Mouse (Mus musculus): ENCODE data around the gene Fam241a. TPM values are rescaled to one million over a fixed set of nuclear protein-coding genes. Genes with fewer than 3 reads are reported as not detected.

The Fam241a gene
- polyA plus RNA-seq, 1 experiment = 4.6 TPM

DNA sequence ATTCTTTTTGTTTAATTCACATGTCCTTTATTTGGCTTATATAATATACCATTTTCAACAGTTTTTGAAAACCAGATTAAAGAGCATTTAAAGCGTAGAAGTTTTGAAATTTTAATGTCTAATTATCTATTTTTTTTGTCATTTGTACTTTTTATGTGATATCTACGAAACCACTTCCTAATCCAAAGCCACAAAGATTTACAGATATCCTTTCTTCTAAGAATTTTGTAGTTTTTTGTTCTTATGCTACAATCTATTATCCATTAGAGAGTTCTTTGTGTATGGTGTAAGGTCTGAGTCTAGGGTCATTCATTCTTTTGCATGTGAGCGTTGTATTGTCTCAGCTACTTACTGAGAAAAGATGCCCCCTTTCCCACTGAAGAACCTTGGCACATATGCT is 21.4 kb upstream of the Fam241a start:
- Histone ChIP-seq H3K4me3 (ENCODE audit: insufficient read depth, low read length) (no peak overlapping the region), H3K27ac (ENCODE audit: insufficient read depth, low read length) (no peak overlapping the region), H3K4me1 (ENCODE audit: control insufficient read depth, insufficient read depth, low read length) (peaks cover 2% of the 10 kb centered on the region; the same call in 1 of the 2 replicates)
- TF ChIP-seq POLR2A (IDR thresholded peaks at IDR 0.05; ENCODE audit: extremely low read depth, insufficient read depth, low read length) (no peak), CTCF (IDR thresholded peaks at IDR 0.05; ENCODE audit: extremely low read depth, insufficient read depth, low read length) (no peak)

DNA sequence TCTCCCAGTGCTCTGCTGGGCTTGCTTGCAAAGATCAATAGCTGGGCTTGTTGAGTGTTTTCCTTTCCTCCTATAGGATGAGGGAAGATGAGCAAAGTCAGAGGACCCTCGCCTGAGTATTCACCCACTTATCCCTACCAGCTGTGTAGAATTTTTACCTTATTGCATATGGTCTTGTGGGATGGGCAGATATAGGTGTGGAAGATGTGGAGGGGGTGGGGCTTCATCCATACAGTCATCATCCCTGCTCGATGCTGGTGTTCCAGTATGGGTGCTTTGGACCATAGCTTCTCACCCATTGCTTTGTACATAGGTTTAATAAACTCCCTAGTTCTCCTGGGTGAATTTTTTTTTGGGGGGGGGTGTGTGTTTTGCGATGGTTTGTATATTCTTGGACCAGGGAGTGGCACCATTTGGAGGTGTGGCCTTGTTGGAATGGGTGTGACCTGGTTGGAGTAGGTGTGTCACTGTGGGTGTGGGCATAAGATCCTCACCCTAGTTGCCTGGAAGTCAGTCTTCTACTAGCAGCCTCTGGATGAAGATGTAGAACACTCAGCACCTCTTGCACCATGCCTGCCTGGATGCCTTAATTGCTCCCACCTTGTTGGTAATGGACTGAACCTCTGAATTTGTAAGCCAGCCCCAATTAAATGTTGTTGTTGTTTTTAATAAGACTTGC is 19.7 kb upstream of the Fam241a start:
- H3K4me1 ChIP-seq (ENCODE audit: control insufficient read depth, insufficient read depth, low read length) = peaks cover 2% of the 10 kb centered on the region; the same call in 1 of the 2 replicates
- no peak overlapping the region for H3K4me3 ChIP-seq (ENCODE audit: insufficient read depth, low read length)
- no peak for TF ChIP-seq POLR2A (IDR thresholded peaks at IDR 0.05; ENCODE audit: extremely low read depth, insufficient read depth, low read length)
- TF ChIP-seq CTCF (IDR thresholded peaks at IDR 0.05; ENCODE audit: extremely low read depth, insufficient read depth, low read length) = no peak
- H3K27ac ChIP-seq (ENCODE audit: insufficient read depth, low read length) = no peak overlapping the region

DNA sequence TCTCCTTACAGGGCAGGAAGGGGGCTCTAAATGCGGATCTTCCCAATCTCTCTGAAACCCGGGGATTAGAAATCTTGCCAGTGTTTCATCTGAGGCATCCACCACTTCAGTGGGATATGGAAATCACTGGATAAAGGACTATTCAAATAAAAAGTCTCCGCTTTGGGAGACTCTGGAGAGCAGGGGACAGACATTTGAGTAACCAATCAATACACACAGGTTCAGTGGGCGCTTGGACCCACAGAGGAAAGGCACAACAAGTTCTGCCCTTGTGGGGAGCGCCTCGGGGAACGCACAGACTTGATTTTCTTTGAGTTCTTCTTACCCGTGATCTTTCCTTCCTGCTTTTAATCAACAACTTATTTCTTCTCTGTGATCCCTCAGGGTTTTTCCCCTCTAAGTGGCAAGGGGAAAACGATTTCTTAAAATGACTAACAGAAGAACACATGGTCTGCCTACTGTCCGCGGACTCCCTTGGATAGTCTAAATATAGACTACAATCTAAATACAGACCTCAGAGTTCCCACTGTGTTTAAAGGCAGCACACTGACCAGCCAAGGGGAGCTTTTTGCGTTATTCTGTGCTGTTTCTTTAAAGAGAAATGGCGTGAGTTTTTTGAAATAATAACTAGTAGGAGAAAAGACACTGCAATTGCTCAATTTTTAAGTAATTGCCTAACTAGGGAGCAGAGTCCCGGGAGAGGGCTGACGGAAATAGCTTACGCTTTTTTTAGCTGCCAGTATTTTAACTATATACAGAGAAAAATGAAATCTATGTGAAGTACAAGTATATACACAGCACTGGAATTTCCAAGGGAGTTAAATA is 18.0 kb upstream of the Fam241a start:
- Histone ChIP-seq H3K27ac (ENCODE audit: insufficient read depth, low read length) (no peak overlapping the region), H3K4me1 (ENCODE audit: control insufficient read depth, insufficient read depth, low read length) (peaks cover 2% of the 10 kb centered on the region; the same call in 1 of the 2 replicates), H3K4me3 (ENCODE audit: insufficient read depth, low read length) (no peak overlapping the region)
- TF ChIP-seq POLR2A (IDR thresholded peaks at IDR 0.05; ENCODE audit: extremely low read depth, insufficient read depth, low read length) = no peak
- no peak for TF ChIP-seq CTCF (IDR thresholded peaks at IDR 0.05; ENCODE audit: extremely low read depth, insufficient read depth, low read length)

DNA sequence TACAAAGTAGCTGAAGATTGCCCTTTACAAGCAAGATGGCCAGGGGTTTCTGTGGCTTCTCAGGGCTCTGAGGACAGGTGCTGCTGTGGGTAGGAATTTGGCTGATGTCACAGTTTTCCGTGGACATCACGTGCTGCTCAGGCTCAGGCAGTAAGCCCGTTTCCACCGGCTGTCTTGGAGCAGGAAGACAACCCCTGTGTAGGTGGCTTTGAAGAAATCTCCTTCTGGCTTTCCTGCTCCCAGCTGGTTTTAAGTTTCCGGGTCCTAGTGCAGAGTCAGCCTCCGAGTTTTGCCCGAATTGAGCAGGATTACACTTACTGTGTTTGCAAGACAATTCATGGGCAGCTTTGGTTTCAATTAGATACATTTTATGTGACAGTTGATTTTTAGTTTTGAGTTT is 13.8 kb upstream of the Fam241a start:
- Histone ChIP-seq H3K4me1 (ENCODE audit: control insufficient read depth, insufficient read depth, low read length) (peaks cover 2% of the 10 kb centered on the region; the same call in 1 of the 2 replicates), H3K27ac (ENCODE audit: insufficient read depth, low read length) (no peak overlapping the region), H3K4me3 (ENCODE audit: insufficient read depth, low read length) (no peak overlapping the region)
- TF ChIP-seq POLR2A (IDR thresholded peaks at IDR 0.05; ENCODE audit: extremely low read depth, insufficient read depth, low read length) (no peak), CTCF (IDR thresholded peaks at IDR 0.05; ENCODE audit: extremely low read depth, insufficient read depth, low read length) (no peak)

DNA sequence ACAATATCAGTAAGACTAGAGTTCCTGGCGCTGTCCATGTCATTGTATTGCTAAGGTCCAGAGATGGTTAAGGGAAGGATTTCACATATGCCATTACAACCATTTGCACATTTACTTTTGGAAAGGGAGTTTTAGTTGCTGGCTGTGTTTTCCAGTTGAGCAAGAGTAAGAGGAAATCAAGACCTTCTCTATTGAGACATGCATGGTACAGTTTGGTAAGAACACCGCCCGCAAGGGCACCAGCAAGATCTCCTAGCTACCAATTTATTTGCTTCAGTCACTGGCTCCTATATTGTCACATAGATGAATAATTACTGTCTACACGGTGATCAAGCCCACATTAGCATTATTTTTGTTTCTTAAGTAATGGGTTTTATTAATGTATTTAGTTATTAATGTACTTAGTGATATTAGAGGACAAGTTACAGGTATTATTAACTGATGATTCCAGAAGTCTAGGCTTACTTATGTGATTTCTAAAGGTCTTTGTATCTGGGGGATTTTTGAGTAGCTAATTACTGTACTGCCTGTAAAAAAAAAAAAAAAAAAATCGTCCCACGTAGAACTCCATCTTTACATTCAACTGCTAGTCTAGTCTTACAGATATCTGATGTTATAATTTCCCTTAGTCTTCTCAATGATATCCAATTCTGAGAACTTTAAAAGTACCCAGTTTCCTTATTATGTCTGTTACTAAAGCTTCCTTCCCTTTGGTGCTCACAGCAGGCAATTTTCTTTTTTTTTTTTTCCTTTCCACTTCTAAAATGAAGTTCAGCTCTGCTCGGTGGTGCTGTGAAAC is 944 bp downstream of the Fam241a start:
- TF ChIP-seq CTCF (IDR thresholded peaks at IDR 0.05; ENCODE audit: extremely low read depth, insufficient read depth, low read length) (no peak), POLR2A (IDR thresholded peaks at IDR 0.05; ENCODE audit: extremely low read depth, insufficient read depth, low read length) (no peak)
- H3K4me3 ChIP-seq (ENCODE audit: insufficient read depth, low read length) = peak overlapping the region; percentile 78
- H3K27ac ChIP-seq (ENCODE audit: insufficient read depth, low read length) = no peak overlapping the region
- H3K4me1 ChIP-seq (ENCODE audit: control insufficient read depth, insufficient read depth, low read length) = no peaks in the 10 kb centered on the region; the same call in 1 of the 2 replicates

DNA sequence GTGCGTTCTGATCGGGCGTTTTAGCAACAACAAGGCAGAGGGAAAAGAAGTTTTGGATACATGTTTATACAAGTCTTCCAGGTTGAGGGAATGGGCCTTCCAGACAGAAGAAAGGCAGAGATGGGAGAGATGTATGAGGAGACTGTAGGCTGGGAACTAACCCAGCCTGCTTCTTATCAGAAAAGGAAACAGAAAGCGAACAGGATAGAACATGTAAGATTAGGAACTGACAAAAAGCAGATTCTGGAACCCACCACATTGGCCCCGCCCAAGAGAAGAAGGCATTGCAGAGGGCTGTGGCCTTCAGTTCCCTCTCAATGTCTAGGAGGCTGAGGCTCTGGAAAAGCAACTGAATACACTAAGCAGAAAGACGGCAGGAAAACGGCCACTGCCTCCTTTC is 2.2 kb downstream of the Fam241a start:
- Histone ChIP-seq H3K4me3 (ENCODE audit: insufficient read depth, low read length) (no peak overlapping the region), H3K27ac (ENCODE audit: insufficient read depth, low read length) (no peak overlapping the region), H3K4me1 (ENCODE audit: control insufficient read depth, insufficient read depth, low read length) (no peaks in the 10 kb centered on the region; the same call in 1 of the 2 replicates)
- TF ChIP-seq CTCF (IDR thresholded peaks at IDR 0.05; ENCODE audit: extremely low read depth, insufficient read depth, low read length) (no peak), POLR2A (IDR thresholded peaks at IDR 0.05; ENCODE audit: extremely low read depth, insufficient read depth, low read length) (no peak)

DNA sequence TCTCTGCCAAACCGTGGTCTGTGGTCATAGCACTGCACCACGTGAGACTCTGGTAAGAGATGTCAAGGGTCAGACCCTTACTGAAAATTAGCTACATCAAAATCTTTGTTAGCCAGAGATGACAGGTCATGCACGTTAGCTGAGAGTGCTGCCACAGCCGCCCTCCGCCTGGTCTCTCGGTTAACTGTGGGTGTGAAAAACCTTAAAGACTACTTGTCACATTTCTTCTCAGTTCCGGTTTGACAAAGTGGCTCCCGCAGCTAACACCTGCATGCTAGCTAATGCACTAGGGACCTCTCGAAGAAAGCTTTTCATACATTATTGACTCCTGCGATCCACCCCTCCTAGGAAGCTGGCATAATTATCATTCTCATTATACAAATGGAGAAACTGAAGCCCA is 4.2 kb downstream of the Fam241a start:
- no peak overlapping the region for H3K27ac ChIP-seq (ENCODE audit: insufficient read depth, low read length)
- TF ChIP-seq CTCF (IDR thresholded peaks at IDR 0.05; ENCODE audit: extremely low read depth, insufficient read depth, low read length) = no peak
- no peak for TF ChIP-seq POLR2A (IDR thresholded peaks at IDR 0.05; ENCODE audit: extremely low read depth, insufficient read depth, low read length)
- no peak overlapping the region for H3K4me3 ChIP-seq (ENCODE audit: insufficient read depth, low read length)
- no peaks in the 10 kb centered on the region; the same call in 1 of the 2 replicates for H3K4me1 ChIP-seq (ENCODE audit: control insufficient read depth, insufficient read depth, low read length)

DNA sequence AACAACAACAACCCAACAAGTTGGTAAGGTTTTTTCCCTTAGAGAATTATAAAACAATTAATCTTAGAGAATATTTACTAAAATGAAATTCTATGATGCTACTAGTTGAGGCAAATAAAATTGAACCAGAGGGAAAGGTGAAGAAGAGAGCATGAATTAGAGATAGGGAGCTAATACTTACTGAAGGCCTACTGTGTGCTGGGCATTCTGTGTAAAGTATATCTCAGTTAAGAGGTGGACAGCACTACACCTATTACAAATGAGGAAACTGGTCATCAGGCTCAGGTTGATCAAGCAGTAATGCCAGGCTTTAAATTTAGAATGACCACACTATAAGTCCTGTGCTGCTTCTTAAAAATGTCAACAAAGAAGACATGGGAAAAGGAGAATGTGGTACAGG is 6.1 kb downstream of the Fam241a start:
- Histone ChIP-seq H3K4me1 (ENCODE audit: control insufficient read depth, insufficient read depth, low read length) (no peaks in the 10 kb centered on the region; the same call in 1 of the 2 replicates), H3K27ac (ENCODE audit: insufficient read depth, low read length) (no peak overlapping the region), H3K4me3 (ENCODE audit: insufficient read depth, low read length) (no peak overlapping the region)
- no peak for TF ChIP-seq POLR2A (IDR thresholded peaks at IDR 0.05; ENCODE audit: extremely low read depth, insufficient read depth, low read length)
- no peak for TF ChIP-seq CTCF (IDR thresholded peaks at IDR 0.05; ENCODE audit: extremely low read depth, insufficient read depth, low read length)

DNA sequence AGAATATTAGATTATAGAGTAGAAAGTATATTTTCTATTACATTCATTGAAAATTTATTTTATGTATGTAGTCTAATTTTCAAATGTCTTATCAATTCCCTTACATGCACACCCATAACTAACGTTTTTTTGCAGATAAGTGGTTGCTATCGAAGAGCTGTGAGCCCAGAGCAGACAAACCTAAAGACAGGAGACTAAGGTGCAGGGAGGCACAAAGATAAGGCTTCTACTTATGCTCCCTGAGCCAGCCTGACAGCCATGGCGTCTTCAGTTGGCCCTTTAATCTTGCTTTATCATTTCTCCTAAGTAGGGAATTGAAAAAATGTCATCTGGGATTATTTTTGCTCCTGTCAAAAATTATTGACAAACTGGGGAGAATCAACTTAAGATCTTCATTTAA is 6.6 kb downstream of the Fam241a start:
- Histone ChIP-seq H3K4me1 (ENCODE audit: control insufficient read depth, insufficient read depth, low read length) (no peaks in the 10 kb centered on the region), H3K27ac (ENCODE audit: insufficient read depth, low read length) (no peak overlapping the region), H3K4me3 (ENCODE audit: insufficient read depth, low read length) (no peak overlapping the region)
- TF ChIP-seq POLR2A (IDR thresholded peaks at IDR 0.05; ENCODE audit: extremely low read depth, insufficient read depth, low read length) (no peak), CTCF (IDR thresholded peaks at IDR 0.05; ENCODE audit: extremely low read depth, insufficient read depth, low read length) (no peak)

All from cortical plate, adult 2 months (tissue).